Mouse (Mus musculus) frontal cortex, adult 2 months (tissue): Measurements from ENCODE around the gene Tmem86b. TPM values are rescaled to one million over a fixed set of nuclear protein-coding genes. Genes with fewer than 3 reads are reported as not detected.

Source experiments
- DNase-seq, 2 experiments: peaks; one replicate each; pipeline ENCODE4 v3.0.0; 2022; ENCODE audit warnings: low spot score in 1 of 2; ENCODE audit errors: extremely low spot score in 1 of 2
- polyA plus RNA-seq: library from polyadenylated mRNA; depleted of rRNA; stranded (reverse); fragments of >200 nt; gene quantifications from 2 replicates; pipeline ENCODE4 v1.2.3, GENCODE M21; 2012; rRNA removed

Tmem86b gene
- polyA plus RNA-seq = 37.9 and 45.7 TPM in 2 replicates

DNA sequence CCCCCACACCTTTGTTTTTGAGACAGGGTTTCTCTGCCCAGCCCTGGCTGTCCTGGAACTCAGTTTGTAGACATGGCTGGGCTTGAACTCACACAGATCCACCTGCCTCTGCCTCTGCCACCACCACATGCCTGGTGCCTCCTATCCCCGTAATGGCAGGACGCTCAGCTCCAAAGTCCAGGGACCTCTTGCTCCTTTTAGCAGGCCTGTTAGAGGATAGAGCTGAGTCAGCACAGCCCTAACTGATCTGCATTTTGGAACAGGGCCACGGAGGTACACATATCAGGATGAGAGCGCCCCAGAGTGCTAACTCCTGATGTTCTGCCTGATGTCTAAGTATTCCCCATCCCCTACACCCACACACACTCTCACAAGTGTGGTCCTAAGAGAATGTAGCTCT is at the start of gene Tmem86b:
Gene Tmem86b, minus strand, starts transcription at position 392 of the 400 bp plus-strand sequence.
- DNase-seq = no peak

GRCm38 (mm10) chr7:4675200-4675599 is 44.0 kb upstream of the Tmem86b start:
- no peak for DNase-seq

DNA sequence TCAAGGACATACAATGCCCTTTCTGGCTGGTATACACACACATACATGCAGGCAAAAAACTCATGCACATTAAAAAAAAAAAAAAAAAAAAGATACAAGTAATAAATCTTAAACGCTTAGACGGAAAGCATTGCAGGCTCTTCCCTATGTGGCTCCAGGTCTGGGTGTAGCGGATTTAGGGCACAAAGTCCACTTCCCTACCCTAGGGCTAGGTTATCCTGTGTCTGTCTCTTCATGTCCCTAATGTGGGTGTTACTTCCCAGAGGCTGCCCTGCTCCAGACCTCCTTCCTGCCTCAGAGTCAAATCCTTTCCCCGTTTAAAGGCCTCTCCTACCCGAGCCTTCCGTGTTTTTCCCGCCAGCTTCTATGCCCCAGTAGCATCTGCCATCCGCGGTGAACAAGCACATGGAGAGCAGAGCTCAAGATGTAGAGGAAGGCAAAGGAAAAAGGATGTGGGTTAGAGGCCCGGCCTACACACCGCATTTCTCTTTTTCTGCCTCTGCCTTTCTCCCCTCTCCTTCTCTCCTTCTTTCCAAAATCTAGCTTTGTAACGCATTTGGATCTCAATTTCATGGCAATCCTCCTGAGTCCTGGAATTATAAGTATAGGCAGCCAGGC is 43.0 kb upstream of the Tmem86b start:
- DNase-seq = no peak

DNA sequence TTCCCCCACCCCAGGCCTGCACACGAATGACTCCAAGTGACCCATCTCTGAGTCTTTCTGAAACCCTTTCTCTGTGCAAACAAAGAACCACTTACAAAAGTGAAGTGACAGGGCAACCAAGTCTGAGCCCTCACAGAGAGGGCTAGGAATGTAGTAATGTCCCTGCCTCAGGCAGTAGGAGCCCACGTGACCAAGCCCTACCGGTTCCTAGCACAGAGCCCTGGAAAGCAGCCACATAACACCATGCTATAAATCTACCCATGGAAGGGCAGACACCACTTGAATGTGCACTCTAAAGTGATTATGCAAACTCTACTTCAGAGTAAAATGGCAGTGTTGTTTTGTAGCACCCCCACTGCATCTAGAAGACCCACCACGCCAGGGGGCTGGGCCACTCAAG is 40.7 kb upstream of the Tmem86b start:
- no peak for DNase-seq

GRCm38 (mm10) chr7:4670655-4671255 is 39.5 kb upstream of the Tmem86b start:
- no peak for DNase-seq

- no peak for DNase-seq
Observed at GRCm38 (mm10) chr7:4669156-4669555, 37.9 kb upstream of the Tmem86b start.

DNA sequence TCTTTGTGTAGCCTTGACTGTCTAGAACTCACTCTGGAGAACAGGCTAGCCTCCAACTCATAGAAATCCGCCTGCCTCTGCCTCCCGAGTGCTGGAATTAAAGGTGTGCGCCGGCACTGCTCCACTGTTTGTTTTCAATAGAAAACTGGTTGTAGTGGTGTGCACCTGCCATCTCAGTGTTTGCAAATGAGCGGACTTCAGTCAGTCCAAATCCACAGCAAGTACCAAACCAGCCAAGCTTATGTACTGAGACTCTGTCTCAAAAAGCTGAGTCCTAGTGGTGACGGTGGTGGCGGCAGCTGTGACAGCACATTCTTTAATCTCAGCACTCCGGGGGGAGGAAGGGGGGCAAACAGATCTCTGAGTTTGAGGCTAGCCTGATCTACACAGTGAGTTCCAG is 37.3 kb upstream of the Tmem86b start:
- DNase-seq = no peak

DNA sequence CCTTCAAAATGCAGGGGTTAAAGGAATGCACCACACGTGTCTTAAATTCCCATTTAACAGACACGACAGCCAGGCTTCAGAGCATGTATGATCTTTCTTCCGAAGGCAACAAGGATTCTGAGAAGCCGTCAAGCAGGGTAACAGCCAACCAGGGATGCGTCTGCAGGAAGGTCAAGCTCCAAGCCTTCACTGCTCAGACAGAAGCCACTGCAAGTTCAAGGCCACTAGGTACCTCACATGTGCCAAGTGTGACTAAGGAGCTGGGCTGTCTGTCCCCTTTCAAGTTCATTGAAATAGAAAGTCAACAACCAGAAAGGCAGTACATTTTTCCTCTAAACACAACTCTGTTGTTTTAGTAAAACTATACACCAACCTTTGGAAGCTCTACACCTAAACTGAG is 35.6 kb upstream of the Tmem86b start:
- DNase-seq = no peak

DNA sequence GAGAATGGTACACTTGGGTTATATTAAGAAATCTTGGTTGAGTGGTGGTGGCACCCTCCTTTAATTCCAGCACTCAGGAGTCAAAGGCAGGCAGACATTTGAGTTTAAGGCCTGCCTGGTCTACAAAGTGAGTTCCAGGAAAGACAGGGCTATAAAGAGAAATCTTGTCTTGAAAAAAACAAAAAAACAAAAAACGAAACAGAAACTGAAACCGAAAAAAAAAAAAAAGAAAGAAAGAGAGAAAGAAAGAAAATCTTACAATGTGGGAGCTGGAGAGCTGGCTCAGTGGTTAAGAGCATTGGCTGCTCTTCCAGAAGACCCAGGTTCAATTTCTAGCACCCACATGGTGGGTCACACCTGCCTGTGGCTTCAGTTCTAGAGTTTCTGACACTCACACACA is 32.5 kb upstream of the Tmem86b start:
- no peak for DNase-seq

GRCm38 (mm10) chr7:4663179-4663578 is 32.0 kb upstream of the Tmem86b start:
- peak in 1 of 2 experiments; percentile 20 for DNase-seq

- DNase-seq = peak in 1 of 2 experiments; percentile 40
Observed at GRCm38 (mm10) chr7:4659911-4660443, 28.8 kb upstream of the Tmem86b start.

GRCm38 (mm10) chr7:4658912-4659551 is 27.8 kb upstream of the Tmem86b start, which contains the start of gene Ppp6r1:
Gene Ppp6r1 (minus strand): TSS chr7:4659019.
- peak; percentile 95 to 97 for DNase-seq

- DNase-seq = peak in 1 of 2 experiments; percentile 27
Observed at GRCm38 (mm10) chr7:4658128-4658907, 27.1 kb upstream of the Tmem86b start.

DNA sequence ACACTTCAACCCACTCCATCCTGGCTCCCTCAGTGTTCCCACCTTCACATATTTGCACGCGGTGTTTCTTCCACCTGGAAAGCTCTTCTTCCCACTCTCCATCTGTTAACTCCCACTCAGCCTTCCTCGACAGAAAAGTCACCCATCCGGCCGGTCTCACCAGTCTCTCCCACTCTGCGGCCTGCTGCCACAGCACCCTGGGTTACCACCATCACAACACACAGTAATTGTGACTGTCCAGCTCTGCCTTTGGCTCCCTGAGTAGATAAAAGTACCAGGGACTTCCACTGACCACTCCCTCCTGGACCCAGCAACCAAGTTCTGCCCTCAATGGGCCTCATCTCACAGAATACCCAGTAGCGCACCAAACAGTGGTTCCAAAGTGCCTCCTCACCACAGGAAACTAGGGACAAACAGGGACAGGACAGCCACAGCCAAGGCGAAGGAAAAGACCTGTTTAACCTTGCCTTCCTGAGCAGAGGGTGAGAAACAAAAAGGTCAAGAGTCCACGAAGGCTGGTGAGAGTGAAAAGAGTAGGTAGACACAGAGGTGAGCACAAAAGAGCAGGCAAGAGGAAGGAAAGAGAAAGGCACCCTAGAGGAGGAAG is 26.4 kb upstream of the Tmem86b start:
- peak; percentile 34 to 76 for DNase-seq

DNA sequence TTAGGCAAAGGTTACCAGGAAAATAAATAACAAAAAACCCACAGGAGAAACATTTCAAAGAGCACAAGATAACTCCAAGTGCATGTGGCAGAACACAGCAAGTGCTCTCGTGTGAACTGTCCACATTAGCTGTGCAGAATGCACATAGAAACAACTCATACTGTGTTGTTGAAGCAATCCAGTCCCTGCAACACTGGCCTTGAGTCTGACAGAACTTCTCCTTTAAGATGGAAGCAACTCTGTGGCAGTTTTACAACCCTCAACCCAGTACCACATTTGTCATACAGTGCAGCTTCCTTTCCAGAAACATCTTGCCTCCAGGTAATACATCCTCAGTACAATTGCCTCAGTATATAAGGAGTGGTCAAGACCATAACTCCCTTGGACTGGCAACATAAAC is 25.6 kb upstream of the Tmem86b start:
- DNase-seq = no peak

- DNase-seq = no peak
Observed at GRCm38 (mm10) chr7:4655916-4656315, 24.7 kb upstream of the Tmem86b start.

- DNase-seq = no peak
Observed at GRCm38 (mm10) chr7:4655393-4655792, 24.2 kb upstream of the Tmem86b start.

GRCm38 (mm10) chr7:4654221-4654620 is 23.0 kb upstream of the Tmem86b start:
- no peak for DNase-seq

DNA sequence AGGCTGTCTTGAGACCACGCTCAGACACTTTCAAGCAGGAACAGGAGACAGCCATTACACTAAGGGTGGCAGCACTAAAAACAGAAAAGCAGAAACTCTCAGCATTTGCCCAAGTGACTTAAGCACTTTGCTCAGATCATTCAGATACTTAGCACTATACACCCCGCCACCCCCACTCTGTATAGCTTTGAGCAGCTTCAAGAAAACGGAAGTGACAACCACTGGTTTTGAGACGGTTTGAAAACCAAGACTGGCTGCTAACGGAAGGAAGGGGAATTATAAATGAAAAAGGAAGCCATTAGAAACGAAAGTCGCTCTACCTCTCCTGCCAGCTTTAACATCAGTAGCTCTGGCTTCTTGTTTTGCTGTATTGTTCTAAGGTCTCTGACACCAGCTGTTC is 22.6 kb upstream of the Tmem86b start:
- DNase-seq = peak in 1 of 2 experiments; percentile 59

DNA sequence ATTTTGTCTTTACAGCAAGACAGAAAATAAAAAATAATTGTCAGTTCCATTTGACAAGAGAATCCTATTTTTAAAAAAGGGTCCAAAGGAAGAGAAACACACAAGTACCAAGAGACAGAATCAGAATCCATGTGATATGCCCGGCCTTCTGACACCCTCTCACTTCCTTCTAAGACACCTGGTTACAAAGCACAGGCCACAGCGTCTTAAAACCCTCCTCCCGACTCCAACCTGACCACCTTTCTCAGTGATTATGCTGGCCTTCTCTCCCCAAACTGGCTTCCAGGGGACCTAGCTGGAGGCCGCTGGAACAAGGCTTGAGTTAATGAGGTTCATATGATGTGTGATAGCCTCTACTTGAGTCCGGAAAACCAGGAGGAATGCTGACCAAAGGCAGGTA is 22.1 kb upstream of the Tmem86b start:
- DNase-seq = no peak
